22 mouse cellular contexts compared by ENCODE assay signal in genomic region chr7:125451078-125451477, GRCm38 (mm10).
"Had no signal": no experiment of that assay in that cellular context is flagged by ENCODE, and none has a peak within 500 bp of the region (broad histone marks: within the 10 kb centered on the region; RNA-seq: fewer than 3 reads in every experiment).

No protein-coding gene starts in this region.

- H3K27me3 ChIP-seq: liver, embryonic 13.5 days; liver, embryonic 15.5 days; megakaryocyte, embryonic 14.5 days; midbrain, embryonic 12.5 days; neural tube, embryonic 13.5 days; neural tube, embryonic 15.5 days; stomach, embryonic 15.5 days had no signal

- H3K36me3 ChIP-seq: neural tube, embryonic 15.5 days; stomach, embryonic 15.5 days had no signal

- H3K4me3 ChIP-seq: liver, embryonic 13.5 days; liver, embryonic 15.5 days; megakaryocyte, embryonic 14.5 days; midbrain, embryonic 12.5 days; myocyte; neural tube, embryonic 13.5 days; neural tube, embryonic 15.5 days; stomach, embryonic 15.5 days had no signal

- H3K9me3 ChIP-seq: liver, embryonic 13.5 days; liver, embryonic 15.5 days; midbrain, embryonic 12.5 days; neural tube, embryonic 13.5 days; neural tube, embryonic 15.5 days; stomach, embryonic 15.5 days had no signal

- H3K27ac ChIP-seq: liver, embryonic 13.5 days; liver, embryonic 15.5 days; macrophage; midbrain, embryonic 12.5 days; neural tube, embryonic 13.5 days; neural tube, embryonic 15.5 days; stomach, embryonic 15.5 days had no signal

- DNase-seq: liver; liver, embryonic 13.5 days; liver, postnatal 0 days; midbrain, embryonic 14.5 days; retina, postnatal 1 day; right cerebral cortex, adult 18-20 months; right cerebral cortex, postnatal 25 days; right cerebral cortex, postnatal 4 days; spleen, adult 18-20 months; thymus, adult 18-20 months; thymus, postnatal 14 days; thymus, postnatal 36 days had no signal

- ATAC-seq: liver, postnatal 0 days; midbrain, embryonic 16.5 days had no signal

- H3K9ac ChIP-seq: liver, embryonic 13.5 days; liver, embryonic 15.5 days; liver, postnatal 0 days; neural tube, embryonic 13.5 days; neural tube, embryonic 15.5 days; stomach, embryonic 15.5 days had no signal

- H3K4me2 ChIP-seq: liver, embryonic 11.5 days; liver, embryonic 13.5 days; liver, embryonic 15.5 days; midbrain, embryonic 12.5 days; neural tube, embryonic 13.5 days; neural tube, embryonic 15.5 days; stomach, embryonic 15.5 days had no signal

- H3K4me1 ChIP-seq: midbrain, embryonic 12.5 days; neural tube, embryonic 15.5 days; stomach, embryonic 15.5 days had no signal
